Mouse (Mus musculus): ENCODE data around the gene Hyls1. TPM values are rescaled to one million over a fixed set of nuclear protein-coding genes. Genes with fewer than 3 reads are reported as not detected.
A peak's percentile ranks its signal among the peaks of the same experiment; 100 is the strongest.

Hyls1 gene
- polyA plus RNA-seq, 1 experiment from 2014 or later: 21.3 TPM

- Histone ChIP-seq H3K9ac (replicated peaks; ENCODE audit: low read length) (no peak overlapping the region), H3K4me3 (replicated peaks; ENCODE audit: low read depth, low read length) (no peak overlapping the region), H3K4me1 (ENCODE audit: control insufficient read depth, insufficient read depth, low read length) (no peaks in the 10 kb centered on the region), H3K27me3 (ENCODE audit: control insufficient read depth, insufficient read depth, low read length) (no peaks in the 10 kb centered on the region), H3K9me3 (ENCODE audit: control insufficient read depth, low read length) (no peaks in the 10 kb centered on the region), H3K27ac (replicated peaks; ENCODE audit: low read depth, low read length) (no peak overlapping the region), H3K4me2 (ENCODE audit: low read length) (no peak overlapping the region), H3K36me3 (ENCODE audit: control insufficient read depth, insufficient read depth, low read length) (peaks cover 44% of the 10 kb centered on the region)
- DNase-seq: no peak
- ATAC-seq (ENCODE audit: low FRiP score, low TSS enrichment): no peak
- 89% methylated on average over 9 of the region's 9 CpGs for WGBS
These were observed 21.7 kb downstream of the Hyls1 start for GRCm38 (mm10) chr9:35548455-35548854.

- H3K4me1 ChIP-seq (ENCODE audit: control insufficient read depth, insufficient read depth, low read length): no peaks in the 10 kb centered on the region
- peaks cover 45% of the 10 kb centered on the region for H3K36me3 ChIP-seq (ENCODE audit: control insufficient read depth, insufficient read depth, low read length)
- 83% methylated on average over 9 of the region's 9 CpGs for WGBS
- no peaks in the 10 kb centered on the region for H3K9me3 ChIP-seq (ENCODE audit: control insufficient read depth, low read length)
- no peak overlapping the region for H3K27ac ChIP-seq (replicated peaks; ENCODE audit: low read depth, low read length)
- H3K9ac ChIP-seq (replicated peaks; ENCODE audit: low read length): no peak overlapping the region
- no peaks in the 10 kb centered on the region for H3K27me3 ChIP-seq (ENCODE audit: control insufficient read depth, insufficient read depth, low read length)
- H3K4me3 ChIP-seq (replicated peaks; ENCODE audit: low read depth, low read length): no peak overlapping the region
- DNase-seq: no peak
- ATAC-seq (ENCODE audit: low FRiP score, low TSS enrichment): no peak
- no peak overlapping the region for H3K4me2 ChIP-seq (ENCODE audit: low read length)
These were observed 23.5 kb downstream of the Hyls1 start for GRCm38 (mm10) chr9:35546745-35547144.

GRCm38 (mm10) chr9:35545704-35546103, 24.5 kb downstream of the Hyls1 start:
- ATAC-seq (ENCODE audit: low FRiP score, low TSS enrichment): no peak
- no peak for DNase-seq
- Histone ChIP-seq H3K9me3 (ENCODE audit: control insufficient read depth, low read length) (no peaks in the 10 kb centered on the region), H3K4me1 (ENCODE audit: control insufficient read depth, insufficient read depth, low read length) (no peaks in the 10 kb centered on the region), H3K27ac (replicated peaks; ENCODE audit: low read depth, low read length) (no peak overlapping the region), H3K36me3 (ENCODE audit: control insufficient read depth, insufficient read depth, low read length) (peaks cover 40% of the 10 kb centered on the region), H3K4me2 (ENCODE audit: low read length) (no peak overlapping the region), H3K4me3 (replicated peaks; ENCODE audit: low read depth, low read length) (no peak overlapping the region), H3K9ac (replicated peaks; ENCODE audit: low read length) (no peak overlapping the region), H3K27me3 (ENCODE audit: control insufficient read depth, insufficient read depth, low read length) (no peaks in the 10 kb centered on the region)
- 78% methylated on average over 12 of the region's 12 CpGs for WGBS

GRCm38 (mm10) chr9:35544666-35545065, 25.5 kb downstream of the Hyls1 start:
- ATAC-seq (ENCODE audit: low FRiP score, low TSS enrichment): no peak
- Histone ChIP-seq H3K27me3 (ENCODE audit: control insufficient read depth, insufficient read depth, low read length) (no peaks in the 10 kb centered on the region), H3K4me3 (replicated peaks; ENCODE audit: low read depth, low read length) (no peak overlapping the region), H3K9me3 (ENCODE audit: control insufficient read depth, low read length) (no peaks in the 10 kb centered on the region), H3K4me2 (ENCODE audit: low read length) (no peak overlapping the region), H3K27ac (replicated peaks; ENCODE audit: low read depth, low read length) (no peak overlapping the region), H3K9ac (replicated peaks; ENCODE audit: low read length) (no peak overlapping the region), H3K4me1 (ENCODE audit: control insufficient read depth, insufficient read depth, low read length) (no peaks in the 10 kb centered on the region), H3K36me3 (ENCODE audit: control insufficient read depth, insufficient read depth, low read length) (peaks cover 46% of the 10 kb centered on the region)
- no peak for DNase-seq
- 85% methylated on average over 2 of the region's 2 CpGs for WGBS

- no peaks in the 10 kb centered on the region for H3K27me3 ChIP-seq (ENCODE audit: control insufficient read depth, insufficient read depth, low read length)
- H3K27ac ChIP-seq (replicated peaks; ENCODE audit: low read depth, low read length): no peak overlapping the region
- no peak overlapping the region for H3K9ac ChIP-seq (replicated peaks; ENCODE audit: low read length)
- H3K4me1 ChIP-seq (ENCODE audit: control insufficient read depth, insufficient read depth, low read length): no peaks in the 10 kb centered on the region
- no peak overlapping the region for H3K4me3 ChIP-seq (replicated peaks; ENCODE audit: low read depth, low read length)
- H3K4me2 ChIP-seq (ENCODE audit: low read length): no peak overlapping the region
- ATAC-seq (ENCODE audit: low FRiP score, low TSS enrichment) (no peak), DNase-seq (no peak)
- H3K36me3 ChIP-seq (ENCODE audit: control insufficient read depth, insufficient read depth, low read length): peaks cover 44% of the 10 kb centered on the region
- WGBS: 66% methylated on average over 14 of the region's 14 CpGs
- no peaks in the 10 kb centered on the region for H3K9me3 ChIP-seq (ENCODE audit: control insufficient read depth, low read length)
These were observed 26.9 kb downstream of the Hyls1 start for GRCm38 (mm10) chr9:35543099-35543860.

GRCm38 (mm10) chr9:35541941-35542340, 28.3 kb downstream of the Hyls1 start:
- Histone ChIP-seq H3K27me3 (ENCODE audit: control insufficient read depth, insufficient read depth, low read length) (no peaks in the 10 kb centered on the region), H3K4me3 (replicated peaks; ENCODE audit: low read depth, low read length) (no peak overlapping the region), H3K27ac (replicated peaks; ENCODE audit: low read depth, low read length) (no peak overlapping the region), H3K9ac (replicated peaks; ENCODE audit: low read length) (no peak overlapping the region), H3K4me1 (ENCODE audit: control insufficient read depth, insufficient read depth, low read length) (no peaks in the 10 kb centered on the region), H3K9me3 (ENCODE audit: control insufficient read depth, low read length) (no peaks in the 10 kb centered on the region), H3K36me3 (ENCODE audit: control insufficient read depth, insufficient read depth, low read length) (peaks cover 41% of the 10 kb centered on the region), H3K4me2 (ENCODE audit: low read length) (no peak overlapping the region)
- ATAC-seq (ENCODE audit: low FRiP score, low TSS enrichment) (no peak), DNase-seq (no peak)
- 76% methylated on average over 6 of the region's 6 CpGs for WGBS

- Histone ChIP-seq H3K4me3 (replicated peaks; ENCODE audit: low read depth, low read length) (no peak overlapping the region), H3K36me3 (ENCODE audit: control insufficient read depth, insufficient read depth, low read length) (peaks cover 37% of the 10 kb centered on the region), H3K27me3 (ENCODE audit: control insufficient read depth, insufficient read depth, low read length) (no peaks in the 10 kb centered on the region), H3K4me2 (ENCODE audit: low read length) (no peak overlapping the region), H3K27ac (replicated peaks; ENCODE audit: low read depth, low read length) (no peak overlapping the region), H3K4me1 (ENCODE audit: control insufficient read depth, insufficient read depth, low read length) (no peaks in the 10 kb centered on the region), H3K9ac (replicated peaks; ENCODE audit: low read length) (no peak overlapping the region), H3K9me3 (ENCODE audit: control insufficient read depth, low read length) (no peaks in the 10 kb centered on the region)
- ATAC-seq (ENCODE audit: low FRiP score, low TSS enrichment) (peak; percentile 68), DNase-seq (peak; percentile 95)
- WGBS: 8% methylated on average over 6 of the region's 6 CpGs
These were observed 28.7 kb downstream of the Hyls1 start for GRCm38 (mm10) chr9:35541488-35541887.

GRCm38 (mm10) chr9:35541024-35541423, 29.2 kb downstream of the Hyls1 start:
- ATAC-seq (ENCODE audit: low FRiP score, low TSS enrichment) (no peak), DNase-seq (no peak)
- Histone ChIP-seq H3K4me3 (replicated peaks; ENCODE audit: low read depth, low read length) (no peak overlapping the region), H3K36me3 (ENCODE audit: control insufficient read depth, insufficient read depth, low read length) (peaks cover 32% of the 10 kb centered on the region), H3K27ac (replicated peaks; ENCODE audit: low read depth, low read length) (no peak overlapping the region), H3K27me3 (ENCODE audit: control insufficient read depth, insufficient read depth, low read length) (no peaks in the 10 kb centered on the region), H3K4me2 (ENCODE audit: low read length) (no peak overlapping the region), H3K9me3 (ENCODE audit: control insufficient read depth, low read length) (no peaks in the 10 kb centered on the region), H3K9ac (replicated peaks; ENCODE audit: low read length) (no peak overlapping the region), H3K4me1 (ENCODE audit: control insufficient read depth, insufficient read depth, low read length) (no peaks in the 10 kb centered on the region)
- 87% methylated on average over 5 of the region's 5 CpGs for WGBS

GRCm38 (mm10) chr9:35539001-35539750, 31.0 kb downstream of the Hyls1 start:
- Histone ChIP-seq H3K4me3 (replicated peaks; ENCODE audit: low read depth, low read length) (no peak overlapping the region), H3K36me3 (ENCODE audit: control insufficient read depth, insufficient read depth, low read length) (peaks cover 19% of the 10 kb centered on the region), H3K9me3 (ENCODE audit: control insufficient read depth, low read length) (no peaks in the 10 kb centered on the region), H3K9ac (replicated peaks; ENCODE audit: low read length) (no peak overlapping the region), H3K4me2 (ENCODE audit: low read length) (no peak overlapping the region), H3K27ac (replicated peaks; ENCODE audit: low read depth, low read length) (no peak overlapping the region), H3K4me1 (ENCODE audit: control insufficient read depth, insufficient read depth, low read length) (no peaks in the 10 kb centered on the region), H3K27me3 (ENCODE audit: control insufficient read depth, insufficient read depth, low read length) (no peaks in the 10 kb centered on the region)
- WGBS: 70% methylated on average over 13 of the region's 13 CpGs
- no peak for ATAC-seq (ENCODE audit: low FRiP score, low TSS enrichment)
- no peak for DNase-seq

Data from midbrain, embryonic 14.5 days (tissue).